Mouse (Mus musculus): ENCODE measurements around the gene Hoxa6. TPM values are rescaled to one million over a fixed set of nuclear protein-coding genes. Genes with fewer than 3 reads are reported as not detected.

Gene Hoxa6
- polyA plus RNA-seq, 1 experiment from 2014 or later: 1.7 TPM

GRCm38 (mm10) chr6:52231885-52232567 lies 23.5 kb upstream of the Hoxa6 start:
- H3K9ac ChIP-seq: no peak overlapping the region
- no peak overlapping the region for H3K27ac ChIP-seq
- peaks cover 93% of the 10 kb centered on the region for H3K27me3 ChIP-seq (replicated peaks)
- H3K4me3 ChIP-seq (replicated peaks): no peak overlapping the region
- H3K4me1 ChIP-seq: 0 out of 2 replicates have a peak, but pooled peaks cover 6% of the 10 kb centered on the region
- H3K9me3 ChIP-seq: no peaks in the 10 kb centered on the region
- H3K36me3 ChIP-seq: no peaks in the 10 kb centered on the region
- 1% methylated on average over 18 of the region's 18 CpGs for WGBS
- no peak for ATAC-seq (ENCODE audit: insufficient read depth, low FRiP score, low read depth)
- H3K4me2 ChIP-seq: no peak overlapping the region

GRCm38 (mm10) chr6:52230516-52231165 lies 22.1 kb upstream of the Hoxa6 start, which contains the start of gene Hoxa9:
Hoxa9 (minus strand) TSS chr6:52231089.
- H3K4me2 ChIP-seq: no peak within 1 kb of the TSS
- ATAC-seq (ENCODE audit: insufficient read depth, low FRiP score, low read depth): no peak
- H3K4me1 ChIP-seq: peaks cover 8% of the 10 kb centered on the region; the same call in 1 of the 2 replicates
- H3K36me3 ChIP-seq: no peaks in the 10 kb centered on the region
- H3K9me3 ChIP-seq: no peaks in the 10 kb centered on the region
- H3K9ac ChIP-seq: no peak within 1 kb of the TSS
- H3K27ac ChIP-seq: no peak within 1 kb of the TSS
- WGBS: 3% methylated on average over 22 of the region's 36 CpGs
- no peak within 1 kb of the TSS for H3K4me3 ChIP-seq (replicated peaks)
- H3K27me3 ChIP-seq (replicated peaks): peaks cover 93% of the 10 kb centered on the region

- H3K9ac ChIP-seq: no peak overlapping the region
- H3K27ac ChIP-seq: no peak overlapping the region
- no peak for ATAC-seq (ENCODE audit: insufficient read depth, low FRiP score, low read depth)
- no peak overlapping the region for H3K4me3 ChIP-seq (replicated peaks)
- H3K27me3 ChIP-seq (replicated peaks): peaks cover 93% of the 10 kb centered on the region
- no peak overlapping the region for H3K4me2 ChIP-seq
- no peaks in the 10 kb centered on the region for H3K9me3 ChIP-seq
- WGBS: 2% methylated on average over 44 of the region's 44 CpGs
- H3K4me1 ChIP-seq: peaks cover 15% of the 10 kb centered on the region; the same call in 1 of the 2 replicates
- H3K36me3 ChIP-seq: no peaks in the 10 kb centered on the region
These were observed 21.3 kb upstream of the Hoxa6 start for GRCm38 (mm10) chr6:52229558-52230416.

GRCm38 (mm10) chr6:52228475-52229465 lies 20.2 kb upstream of the Hoxa6 start:
- Histone ChIP-seq H3K4me3 (replicated peaks) (no peak overlapping the region), H3K4me2 (no peak overlapping the region)
- no peak for ATAC-seq (ENCODE audit: insufficient read depth, low FRiP score, low read depth)

GRCm38 (mm10) chr6:52227470-52228222 lies 19.1 kb upstream of the Hoxa6 start:
- no peak overlapping the region for H3K4me2 ChIP-seq
- H3K9me3 ChIP-seq: no peaks in the 10 kb centered on the region
- no peak overlapping the region for H3K9ac ChIP-seq
- no peak overlapping the region for H3K4me3 ChIP-seq (replicated peaks)
- ATAC-seq (ENCODE audit: insufficient read depth, low FRiP score, low read depth): no peak
- peaks cover 15% of the 10 kb centered on the region; the same call in 1 of the 2 replicates for H3K4me1 ChIP-seq
- no peak overlapping the region for H3K27ac ChIP-seq
- 9% methylated on average over 11 of the region's 11 CpGs for WGBS
- H3K27me3 ChIP-seq (replicated peaks): peaks cover 91% of the 10 kb centered on the region
- H3K36me3 ChIP-seq: no peaks in the 10 kb centered on the region

More at GRCm38 (mm10) chr6:52228475-52229465, 20.2 kb upstream of the Hoxa6 start:
- Histone ChIP-seq H3K36me3 (no peaks in the 10 kb centered on the region), H3K9ac (no peak overlapping the region), H3K27me3 (replicated peaks) (peaks cover 93% of the 10 kb centered on the region), H3K9me3 (no peaks in the 10 kb centered on the region), H3K27ac (no peak overlapping the region), H3K4me1 (peaks cover 15% of the 10 kb centered on the region; the same call in 1 of the 2 replicates)
- 2% methylated on average over 38 of the region's 38 CpGs for WGBS

GRCm38 (mm10) chr6:52226569-52227257 lies 18.2 kb upstream of the Hoxa6 start:
- H3K4me2 ChIP-seq: no peak overlapping the region
- peak overlapping the region; percentile 5; the same call in 1 of the 2 replicates for H3K4me3 ChIP-seq (replicated peaks)
- no peaks in the 10 kb centered on the region for H3K36me3 ChIP-seq
- peaks cover 17% of the 10 kb centered on the region; the same call in 1 of the 2 replicates for H3K4me1 ChIP-seq
- no peak for ATAC-seq (ENCODE audit: insufficient read depth, low FRiP score, low read depth)
- WGBS: 5% methylated on average over 26 of the region's 26 CpGs
- no peak overlapping the region for H3K9ac ChIP-seq
- peaks cover 91% of the 10 kb centered on the region for H3K27me3 ChIP-seq (replicated peaks)
- H3K9me3 ChIP-seq: no peaks in the 10 kb centered on the region
- no peak overlapping the region for H3K27ac ChIP-seq

- 2% methylated on average over 69 of the region's 69 CpGs for WGBS
These were observed 17.4 kb upstream of the Hoxa6 start for GRCm38 (mm10) chr6:52225612-52226568.

GRCm38 (mm10) chr6:52224895-52225611 lies 16.5 kb upstream of the Hoxa6 start:
- ATAC-seq (ENCODE audit: insufficient read depth, low FRiP score, low read depth): no peak
- Histone ChIP-seq H3K9ac (no peak overlapping the region), H3K27ac (no peak overlapping the region), H3K4me3 (replicated peaks) (peak overlapping the region; percentile 5), H3K27me3 (replicated peaks) (peaks cover 93% of the 10 kb centered on the region), H3K36me3 (no peaks in the 10 kb centered on the region), H3K4me1 (peaks cover 22% of the 10 kb centered on the region), H3K4me2 (peak overlapping the region; percentile 37), H3K9me3 (no peaks in the 10 kb centered on the region)
- 3% methylated on average over 36 of the region's 36 CpGs for WGBS

More at GRCm38 (mm10) chr6:52225612-52226568, 17.4 kb upstream of the Hoxa6 start:
- H3K4me2 ChIP-seq: peak overlapping the region; percentile 37
- H3K9ac ChIP-seq: no peak overlapping the region
- H3K4me1 ChIP-seq: peaks cover 22% of the 10 kb centered on the region
- no peaks in the 10 kb centered on the region for H3K9me3 ChIP-seq
- H3K4me3 ChIP-seq (replicated peaks): peak overlapping the region; percentile 5
- no peaks in the 10 kb centered on the region for H3K36me3 ChIP-seq
- H3K27ac ChIP-seq: no peak overlapping the region
- H3K27me3 ChIP-seq (replicated peaks): peaks cover 93% of the 10 kb centered on the region
- no peak; the same call in 1 of the 2 replicates for ATAC-seq (ENCODE audit: insufficient read depth, low FRiP score, low read depth)

All from stomach, embryonic 15.5 days (tissue).